Mouse (Mus musculus) hindbrain, embryonic 10.5 days (tissue): ENCODE results near the gene Atp6v0c. TPM values are rescaled to one million over a fixed set of nuclear protein-coding genes. Genes with fewer than 3 reads are reported as not detected.

Experiments
- DNase-seq: peaks from one replicate; pipeline ENCODE4 v3.0.0-alpha.2; 2017; ENCODE audit warnings: low spot score
- H3K27ac ChIP-seq: fragments of 300-500 bp; sonication (generic); 2 replicates; pipeline ENCODE4 v1.5.1; 2016; ENCODE audit warnings: mild to moderate bottlenecking, moderate library complexity
- H3K27me3 ChIP-seq: fragments of 300-500 bp; sonication (generic); 2 replicates; pipeline ENCODE4 v1.6.1; 2016; ENCODE audit warnings: mild to moderate bottlenecking; ENCODE audit not compliant: poor library complexity, insufficient read depth, severe bottlenecking
- H3K36me3 ChIP-seq: fragments of 300-500 bp; sonication (generic); 2 replicates; pipeline ENCODE4 v1.6.1; 2016; ENCODE audit warnings: mild to moderate bottlenecking, moderate library complexity
- H3K4me1 ChIP-seq: fragments of 300-500 bp; sonication (generic); replicated peaks from 2 replicates; pipeline ENCODE4 v1.6.1; 2016; ENCODE audit warnings: mild to moderate bottlenecking
- H3K4me3 ChIP-seq: fragments of 300-500 bp; sonication (generic); 2 replicates; pipeline ENCODE4 v1.5.1; 2016; ENCODE audit warnings: mild to moderate bottlenecking, moderate library complexity
- H3K9me3 ChIP-seq: fragments of 300-500 bp; sonication (generic); 2 replicates; pipeline ENCODE4 v1.6.1; 2016; ENCODE audit warnings: mild to moderate bottlenecking, moderate library complexity
- WGBS: fragments of 180-500 bp; shearing (Covaris S2); methylation state at CpG from one replicate; pipeline ENCODE4 v1.1.7; 2016; 5-methylcytosine and 5-hydroxymethylcytosine counted together
- polyA plus RNA-seq: library from polyadenylated mRNA; unstranded; fragments of >200 nt; fragmentation: Nextera tagmentation; extraction: Ambion mirVana; gene quantifications from 2 replicates; pipeline ENCODE4 v1.2.1, GENCODE M21; 2016

The Atp6v0c gene
- polyA plus RNA-seq, 1 experiment from 2014 or later, result 579 TPM

GRCm38 (mm10) chr17:24119446-24119845, 50.1 kb downstream of the Atp6v0c start:
- H3K4me1 ChIP-seq, result no peaks in the 10 kb centered on the region
- 0 out of 2 replicates have a peak, but pooled peaks cover 3% of the 10 kb centered on the region for H3K36me3 ChIP-seq
- 92% methylated on average over 3 of the region's 3 CpGs for WGBS
- H3K27ac ChIP-seq, result no peak overlapping the region
- no peak overlapping the region for H3K4me3 ChIP-seq
- H3K9me3 ChIP-seq, result no peaks in the 10 kb centered on the region
- no peak for DNase-seq
- no peaks in the 10 kb centered on the region for H3K27me3 ChIP-seq

Other genes starting within 250 kb of the Atp6v0c start
- not detected in 2 replicates for gene Sbp, start 228.0 kb downstream of the Atp6v0c start, polyA plus RNA-seq
- gene Sbpl, start 214.4 kb downstream of the Atp6v0c start, polyA plus RNA-seq, result not detected in 2 replicates
- gene Prss30, start 189.1 kb downstream of the Atp6v0c start, polyA plus RNA-seq, result not detected in 2 replicates
- 0.72 and 0.83 TPM in 2 replicates for gene Prss22, start 171.6 kb downstream of the Atp6v0c start, polyA plus RNA-seq
- gene Prss27, start 131.6 kb downstream of the Atp6v0c start, polyA plus RNA-seq, result 0.24 TPM in 1 of 2 replicates, not detected in the other
- gene Kctd5, start 96.2 kb downstream of the Atp6v0c start, polyA plus RNA-seq, result 90.8 and 93.0 TPM in 2 replicates
- gene Pdpk1, start 18.8 kb downstream of the Atp6v0c start, polyA plus RNA-seq, result 30.4 and 32.9 TPM in 2 replicates
- gene Amdhd2, start 5.9 kb downstream of the Atp6v0c start, polyA plus RNA-seq, result 42.9 and 50.0 TPM in 2 replicates
- 6.0 and 6.4 TPM in 2 replicates for gene Tbc1d24, start 35.9 kb upstream of the Atp6v0c start, polyA plus RNA-seq
- gene Ntn3, start 39.8 kb upstream of the Atp6v0c start, polyA plus RNA-seq, result 4.8 and 7.3 TPM in 2 replicates
- 19.3 and 22.4 TPM in 2 replicates for gene Tedc2, start 51.1 kb upstream of the Atp6v0c start, polyA plus RNA-seq
- 97.9 and 115 TPM in 2 replicates for gene Ccnf, start 81.8 kb upstream of the Atp6v0c start, polyA plus RNA-seq
- gene Abca17, start 181.4 kb upstream of the Atp6v0c start, polyA plus RNA-seq, result not detected in 2 replicates
- gene Abca3, start 182.2 kb upstream of the Atp6v0c start, polyA plus RNA-seq, result 10.2 and 13.7 TPM in 2 replicates
- gene Rnps1, start 244.9 kb upstream of the Atp6v0c start, polyA plus RNA-seq, result 423 and 452 TPM in 2 replicates